Mouse (Mus musculus) intestine, postnatal 0 days (tissue): Measurements from ENCODE around the gene Pkd1l3. TPM values are rescaled to one million over a fixed set of nuclear protein-coding genes. Genes with fewer than 3 reads are reported as not detected.

Source experiments
- ATAC-seq: fragments of 200-750 bp; cut with Nextera tagmentation; 2 replicates; pipeline ENCODE4 v1.8.0; 2017; ENCODE audit warnings: mild to moderate bottlenecking, moderate TSS enrichment, moderate library complexity
- H3K27ac ChIP-seq: fragments of 300-500 bp; sonication (generic); 2 replicates; pipeline ENCODE4 v1.5.1; 2014; ENCODE audit warnings: mild to moderate bottlenecking, low read depth, low read length, moderate library complexity
- H3K27me3 ChIP-seq: fragments of 300-500 bp; sonication (generic); replicated peaks from 2 replicates; pipeline ENCODE4 v1.6.1; 2014; ENCODE audit warnings: low read length, mixed read lengths; ENCODE audit not compliant: control insufficient read depth, insufficient read depth
- H3K36me3 ChIP-seq: fragments of 300-500 bp; sonication (generic); 2 replicates; pipeline ENCODE4 v1.6.1; 2014; ENCODE audit warnings: mild to moderate bottlenecking, moderate library complexity; ENCODE audit not compliant: control insufficient read depth, insufficient read depth
- H3K4me1 ChIP-seq: fragments of 300-500 bp; sonication (generic); replicated peaks from 2 replicates; pipeline ENCODE4 v1.6.1; 2014; ENCODE audit warnings: antibody characterized with exemption, low read length, mixed read lengths; ENCODE audit not compliant: control insufficient read depth, insufficient read depth
- H3K4me2 ChIP-seq: fragments of 300-500 bp; sonication (generic); replicated peaks from 2 replicates; pipeline ENCODE4 v1.6.1; 2014; ENCODE audit warnings: low read depth, mild to moderate bottlenecking, moderate library complexity
- H3K4me3 ChIP-seq: fragments of 300-500 bp; sonication (generic); 2 replicates; pipeline ENCODE4 v1.5.1; 2014; ENCODE audit warnings: low read depth, low read length
- H3K9ac ChIP-seq: fragments of 300-500 bp; sonication (generic); 2 replicates; pipeline ENCODE4 v1.6.1; 2014; ENCODE audit warnings: mild to moderate bottlenecking, low read depth, low read length
- H3K9me3 ChIP-seq: fragments of 300-500 bp; sonication (generic); 2 replicates; pipeline ENCODE4 v1.6.1; 2016; ENCODE audit warnings: mixed run types; ENCODE audit not compliant: control insufficient read depth
- CTCF ChIP-seq: sonication (generic); IDR thresholded peaks from 2 replicates; pipeline ENCODE4 v1.5.1; 2016; ENCODE audit warnings: low read depth, mild to moderate bottlenecking, control low read depth, antibody characterized with exemption, moderate library complexity
- WGBS: fragments of 180-500 bp; shearing (Covaris S2); extraction: QIAGEN DNeasy Blood & Tissue Kit; methylation state at CpG from one replicate; pipeline ENCODE4 v1.1.7; 2014; 5-methylcytosine and 5-hydroxymethylcytosine counted together
- polyA plus RNA-seq: library from polyadenylated mRNA; unstranded; fragments of >200 nt; fragmentation: Nextera tagmentation; extraction: Ambion mirVana; gene quantifications from 2 replicates; pipeline ENCODE4 v1.2.1, GENCODE M21; 2015

Gene Pkd1l3
- polyA plus RNA-seq, 1 experiment from 2014 or later: not detected

DNA sequence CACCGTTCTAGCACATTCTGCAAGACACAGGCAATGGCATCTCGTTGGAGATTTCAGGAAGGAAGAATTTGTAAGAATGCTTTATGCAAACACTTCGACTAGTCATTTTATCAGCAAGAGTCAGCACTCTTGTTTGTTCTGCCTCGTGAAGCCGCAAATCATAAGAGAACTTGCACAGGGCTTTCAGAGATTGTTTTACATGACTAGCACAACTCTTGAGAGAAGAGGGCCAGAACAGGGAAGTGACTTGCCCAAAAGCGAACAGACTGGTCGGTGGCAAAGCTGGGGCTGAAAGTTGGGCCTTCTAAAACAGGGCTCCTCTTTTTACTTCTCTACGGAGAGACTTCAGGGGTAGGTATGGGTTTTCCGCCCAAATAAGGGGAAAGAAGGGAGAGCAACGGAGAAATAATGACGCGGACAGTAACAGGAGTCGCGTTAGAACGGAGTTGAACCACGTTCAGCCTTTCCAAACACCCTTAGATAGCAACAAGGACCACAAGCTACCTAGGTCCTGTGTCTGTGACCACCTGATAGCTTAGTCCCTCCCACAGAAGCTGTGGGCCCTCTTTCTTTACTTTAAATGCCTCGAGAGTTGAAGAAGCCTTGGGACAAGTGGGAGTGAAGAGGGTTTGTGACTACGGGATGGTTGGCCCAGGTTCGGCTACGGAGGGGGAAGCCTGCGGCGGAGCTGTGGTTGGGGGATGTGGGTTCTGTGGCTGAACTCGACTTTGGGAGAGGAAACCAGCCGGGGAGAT lies 90.4 kb downstream of the Pkd1l3 start:
- H3K36me3 ChIP-seq: peaks cover 15% of the 10 kb centered on the region; the same call in 1 of the 2 replicates
- peak overlapping the region; percentile 96 for H3K9ac ChIP-seq
- peak overlapping the region; percentile 89; the same call in 1 of the 2 replicates for H3K27ac ChIP-seq
- H3K4me3 ChIP-seq: peak overlapping the region; percentile 97
- 0 out of 2 replicates have a peak, but pooled peaks cover 3% of the 10 kb centered on the region for H3K27me3 ChIP-seq
- ATAC-seq: peak; percentile 29
- H3K4me1 ChIP-seq: 0 out of 2 replicates have a peak, but pooled peaks cover 3% of the 10 kb centered on the region
- WGBS: 5% methylated on average over 24 of the region's 24 CpGs
- no peak for TF ChIP-seq CTCF
- no peaks in the 10 kb centered on the region for H3K9me3 ChIP-seq
- peak overlapping the region; percentile 86 for H3K4me2 ChIP-seq

DNA sequence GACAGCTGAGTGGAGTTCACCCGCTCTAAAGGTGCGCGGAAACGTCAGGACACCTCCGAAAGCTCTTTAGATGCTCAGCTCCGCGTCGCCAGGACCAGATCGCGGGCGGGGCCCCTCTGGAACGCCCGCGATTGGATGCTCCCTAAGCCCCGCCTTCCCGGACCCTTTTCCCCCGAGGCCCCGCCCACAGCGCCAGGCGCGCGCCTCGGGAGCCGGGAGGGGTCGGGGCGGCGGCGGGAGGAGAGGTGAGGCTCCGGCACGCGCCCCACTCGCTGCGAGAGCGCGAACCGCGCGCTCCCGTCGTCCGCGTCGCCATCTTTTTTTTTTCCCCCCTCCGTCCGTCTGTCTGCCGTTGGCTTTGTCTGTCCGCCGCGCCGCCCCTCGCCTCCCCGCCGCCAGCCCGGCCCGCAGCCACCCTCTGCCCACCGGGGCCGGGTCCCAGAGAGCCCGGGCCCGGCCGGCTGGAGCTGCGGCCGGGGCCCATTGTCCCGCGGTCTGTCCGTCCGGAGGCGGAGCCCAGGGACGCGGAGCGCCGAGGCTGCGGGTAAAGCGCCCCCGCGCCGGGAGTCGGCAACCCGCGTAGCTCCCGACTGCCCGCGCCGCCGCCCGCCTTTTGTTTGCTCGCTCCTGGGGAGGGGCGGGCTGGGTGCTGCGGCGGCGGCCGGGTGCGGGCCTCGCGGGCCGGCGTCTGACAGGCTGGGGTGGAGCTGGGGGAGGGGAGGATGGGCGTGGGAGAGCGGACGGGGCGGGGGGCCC lies 91.2 kb downstream of the Pkd1l3 start, which contains the start of gene Zfp821:
Gene Zfp821, plus strand, starts transcription at position 227 of the 756 bp plus-strand sequence.
- TF ChIP-seq CTCF: 0 out of 2 replicates have a peak, but pooled peaks have one; percentile 4
- Histone ChIP-seq H3K9me3 (no peaks in the 10 kb centered on the region), H3K4me3 (peak within 1 kb of the TSS; percentile 97), H3K27me3 (0 out of 2 replicates have a peak, but pooled peaks cover 3% of the 10 kb centered on the region), H3K36me3 (peaks cover 22% of the 10 kb centered on the region; the same call in 1 of the 2 replicates), H3K9ac (peak within 1 kb of the TSS; percentile 96), H3K4me1 (0 out of 2 replicates have a peak, but pooled peaks cover 3% of the 10 kb centered on the region), H3K27ac (peak within 1 kb of the TSS; percentile 89), H3K4me2 (peak within 1 kb of the TSS; percentile 86)
- WGBS: under 1% methylated on average over 69 of the region's 100 CpGs
- peak; percentile 88 for ATAC-seq

DNA sequence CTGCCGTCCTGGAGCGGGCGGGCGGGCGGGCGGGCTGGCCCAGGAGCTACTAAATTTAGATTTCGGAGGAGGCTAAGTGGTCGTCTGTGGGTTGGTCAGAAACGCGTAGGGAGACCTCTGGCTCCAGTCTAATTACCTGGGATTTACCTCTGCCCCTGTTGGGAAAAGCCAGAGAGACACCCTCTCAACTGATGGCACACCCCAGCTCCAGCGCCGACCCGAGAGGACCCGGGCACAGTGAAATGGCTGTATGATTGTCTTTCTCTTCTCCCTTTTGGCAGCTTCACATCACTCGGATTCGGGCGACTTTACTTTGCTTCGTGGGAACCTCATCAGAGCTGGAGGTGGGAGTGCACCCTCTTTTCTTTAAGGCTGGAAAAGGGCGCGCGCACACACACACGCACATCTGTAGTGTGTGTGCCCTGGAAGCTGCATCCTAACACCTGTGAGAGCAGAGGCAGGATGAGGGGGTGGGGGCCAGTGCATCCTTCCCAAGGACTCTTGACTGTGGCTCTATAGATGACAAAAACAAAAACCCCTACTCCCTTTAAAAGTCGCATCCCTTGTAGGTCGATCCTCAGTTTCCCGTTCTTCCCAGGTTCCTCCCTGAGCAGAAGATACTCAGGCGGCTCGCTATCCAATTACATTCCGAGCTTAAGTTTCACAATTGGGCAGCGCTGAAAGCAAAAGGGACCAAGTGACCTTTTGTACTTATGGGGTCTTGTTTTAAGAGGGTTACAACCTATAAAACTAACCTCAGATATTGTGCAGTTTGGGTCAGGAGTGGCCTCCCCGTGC lies 92.0 kb downstream of the Pkd1l3 start:
- H3K4me2 ChIP-seq: peak overlapping the region; percentile 86
- 2% methylated on average over 26 of the region's 30 CpGs for WGBS
- 0 out of 2 replicates have a peak, but pooled peaks cover 3% of the 10 kb centered on the region for H3K27me3 ChIP-seq
- H3K4me3 ChIP-seq: peak overlapping the region; percentile 97
- no peaks in the 10 kb centered on the region for H3K9me3 ChIP-seq
- H3K9ac ChIP-seq: peak overlapping the region; percentile 96
- peaks cover 29% of the 10 kb centered on the region; the same call in 1 of the 2 replicates for H3K36me3 ChIP-seq
- TF ChIP-seq CTCF: no peak
- peak overlapping the region; percentile 89 for H3K27ac ChIP-seq
- H3K4me1 ChIP-seq: 0 out of 2 replicates have a peak, but pooled peaks cover 3% of the 10 kb centered on the region
- ATAC-seq: peak; percentile 28

DNA sequence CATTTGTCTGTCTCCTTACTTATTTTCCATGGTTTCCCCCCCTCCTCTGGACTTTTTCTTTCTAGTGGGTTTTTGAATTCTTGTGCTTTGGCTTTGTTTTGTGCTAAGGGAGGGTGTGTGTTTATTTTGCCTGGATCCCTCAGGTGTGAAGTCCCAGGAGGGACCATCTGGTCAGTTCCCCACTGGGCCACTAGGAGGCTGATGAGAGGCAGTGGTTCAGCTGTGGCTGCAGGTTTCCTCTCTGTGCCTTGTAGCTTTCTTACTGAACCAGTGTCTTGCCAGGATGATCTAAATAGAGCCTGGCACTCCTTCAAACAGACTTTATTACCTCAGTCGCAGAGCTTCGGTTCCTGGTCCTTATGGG lies 92.5 kb downstream of the Pkd1l3 start:
- Histone ChIP-seq H3K9me3 (no peaks in the 10 kb centered on the region), H3K4me2 (peak overlapping the region; percentile 86), H3K36me3 (peaks cover 34% of the 10 kb centered on the region; the same call in 1 of the 2 replicates), H3K4me3 (peak overlapping the region; percentile 97), H3K27me3 (0 out of 2 replicates have a peak, but pooled peaks cover 3% of the 10 kb centered on the region), H3K9ac (no peak overlapping the region; the same call in 1 of the 2 replicates), H3K4me1 (0 out of 2 replicates have a peak, but pooled peaks cover 3% of the 10 kb centered on the region), H3K27ac (no peak overlapping the region)
- TF ChIP-seq CTCF: peak; percentile 88
- ATAC-seq: 0 out of 2 replicates have a peak, but pooled peaks have one; percentile 41
- 3% methylated on average over 2 of the region's 2 CpGs for WGBS

DNA sequence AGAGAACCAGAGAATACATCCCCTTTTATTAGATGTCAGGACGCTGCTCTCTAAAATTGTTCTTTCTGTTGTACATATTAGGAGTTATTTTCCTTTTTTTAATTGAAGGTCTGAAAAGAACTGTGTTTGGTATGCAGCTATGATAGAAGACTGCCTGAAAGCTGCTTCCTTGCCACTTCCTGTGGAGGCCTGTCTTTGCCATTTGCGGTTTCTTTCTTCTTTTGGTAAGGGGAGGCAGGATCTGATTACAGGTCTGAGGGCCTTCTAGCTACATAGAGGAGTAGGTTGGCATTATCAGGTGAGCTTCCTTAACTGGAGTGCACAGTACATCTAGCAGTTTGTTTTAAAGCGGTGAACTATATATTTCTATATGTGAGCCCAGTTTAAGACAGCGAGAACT lies 93.6 kb downstream of the Pkd1l3 start:
- whole genome bisulfite sequencing: over 99% methylated on average over 4 of the region's 4 CpGs

More for the DNA sequence above, 93.6 kb downstream of the Pkd1l3 start:
- H3K36me3 ChIP-seq: peaks cover 39% of the 10 kb centered on the region; the same call in 1 of the 2 replicates
- TF ChIP-seq CTCF: no peak
- no peak overlapping the region for H3K4me2 ChIP-seq
- no peaks in the 10 kb centered on the region for H3K27me3 ChIP-seq
- no peaks in the 10 kb centered on the region for H3K9me3 ChIP-seq
- 0 out of 2 replicates have a peak, but pooled peaks cover 3% of the 10 kb centered on the region for H3K4me1 ChIP-seq
- H3K4me3 ChIP-seq: no peak overlapping the region
- no peak for ATAC-seq
- no peak overlapping the region for H3K9ac ChIP-seq
- H3K27ac ChIP-seq: no peak overlapping the region
